Mouse (Mus musculus) layer of hippocampus, adult 9-11 months (tissue): ENCODE measurements around the gene Fdxacb1.

ENCODE experiments used
- DNase-seq: peaks from one replicate; pipeline ENCODE4 v3.0.0; 2022

Gene Fdxacb1

DNA sequence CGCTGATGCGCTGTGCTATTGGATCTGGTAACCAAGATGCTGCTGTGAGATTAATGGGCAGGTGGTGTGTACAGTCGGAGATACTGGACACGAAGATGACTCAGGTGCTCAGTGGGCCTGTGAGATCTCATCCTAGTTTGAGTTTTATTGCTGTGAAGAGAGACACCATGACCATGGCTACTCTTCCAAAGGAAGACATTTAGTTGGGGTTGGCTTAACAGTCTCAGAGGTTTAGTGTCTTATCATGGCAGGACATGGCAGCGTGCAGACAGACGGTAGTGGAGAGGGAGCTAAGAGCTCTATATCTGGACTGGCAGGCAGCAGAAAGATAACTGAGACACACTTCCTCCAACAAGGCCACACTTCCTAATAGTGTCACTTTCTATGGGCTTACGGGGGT, 43.2 kb downstream of the Fdxacb1 start:
- DNase-seq = no peak

DNA sequence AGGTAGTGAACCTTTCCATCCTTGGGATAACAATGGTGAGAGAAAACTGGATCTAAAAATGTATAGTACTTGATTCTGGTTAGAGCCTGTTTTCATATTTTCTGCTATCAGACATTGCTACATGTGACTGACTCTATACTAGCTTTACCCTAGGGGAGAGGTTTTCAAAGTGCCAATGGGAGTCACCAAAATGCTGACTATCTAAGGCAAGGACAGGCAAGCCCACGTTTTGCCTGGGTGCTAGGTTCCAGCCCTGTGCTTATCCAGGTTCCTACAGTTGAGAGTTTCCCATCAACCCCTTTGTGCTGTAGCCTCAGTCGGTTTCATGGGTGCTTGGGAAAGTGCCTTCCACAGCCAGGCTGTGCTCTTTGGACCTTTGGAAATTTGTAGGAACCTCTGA, 43.7 kb downstream of the Fdxacb1 start:
- DNase-seq = no peak

DNA sequence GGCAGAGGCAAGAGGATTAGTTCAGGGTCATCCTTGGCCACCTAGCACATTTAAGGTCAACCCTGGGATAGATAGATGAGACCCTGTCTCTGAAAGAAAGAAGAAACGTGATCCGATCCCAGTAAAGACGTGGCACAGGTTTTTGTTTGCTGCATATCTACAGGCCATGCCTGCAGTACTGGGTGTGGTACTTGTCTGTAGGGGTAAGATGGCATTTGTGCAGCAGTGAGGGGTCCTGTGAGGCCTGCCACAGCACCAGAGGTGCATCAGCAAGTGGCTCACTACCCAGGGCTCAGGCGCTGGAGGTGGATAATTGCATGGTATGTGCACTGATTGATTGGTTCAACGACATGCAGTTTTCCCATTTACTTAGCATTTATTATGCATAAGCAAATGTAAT, 45.8 kb downstream of the Fdxacb1 start:
- DNase-seq = no peak

DNA sequence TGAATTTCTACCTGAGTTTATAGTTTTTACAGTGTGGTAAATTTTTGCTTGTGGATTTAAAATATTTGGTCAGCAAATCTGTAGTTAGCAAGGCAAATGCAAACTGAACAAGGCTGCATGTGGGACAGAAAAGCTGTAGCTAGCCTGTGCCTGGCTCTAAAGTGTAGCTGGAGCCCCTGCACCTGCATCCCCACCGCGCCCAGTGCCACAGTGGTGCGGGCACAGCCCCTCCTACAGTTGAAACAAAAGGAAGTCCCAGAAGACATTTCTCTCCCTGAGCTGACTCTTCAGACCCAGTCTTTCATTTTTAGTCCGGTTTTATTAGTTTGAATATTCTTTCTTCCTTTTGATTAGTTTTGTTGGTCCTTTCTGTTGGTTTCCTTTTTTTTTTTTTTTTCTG, 47.6 kb downstream of the Fdxacb1 start:
- no peak for DNase-seq

DNA sequence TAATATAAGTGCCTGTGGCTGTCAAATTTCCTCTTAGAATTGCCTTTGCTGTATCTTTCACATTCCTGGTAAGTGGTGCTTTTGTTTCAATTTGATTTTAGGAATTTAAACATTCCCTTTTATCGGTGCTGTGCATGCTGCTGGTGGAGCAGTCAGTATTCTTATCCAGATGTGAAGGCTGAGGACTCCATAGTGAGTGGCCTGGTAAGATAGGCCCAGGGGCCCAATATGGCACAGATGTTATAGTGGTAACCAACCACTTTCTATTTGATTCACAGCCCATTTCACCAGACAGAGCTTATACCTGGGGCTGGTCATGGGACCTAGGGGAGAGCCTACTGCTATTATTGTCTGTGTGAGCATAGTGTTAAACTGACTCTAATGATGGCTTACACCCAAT, 48.5 kb downstream of the Fdxacb1 start:
- DNase-seq = no peak

DNA sequence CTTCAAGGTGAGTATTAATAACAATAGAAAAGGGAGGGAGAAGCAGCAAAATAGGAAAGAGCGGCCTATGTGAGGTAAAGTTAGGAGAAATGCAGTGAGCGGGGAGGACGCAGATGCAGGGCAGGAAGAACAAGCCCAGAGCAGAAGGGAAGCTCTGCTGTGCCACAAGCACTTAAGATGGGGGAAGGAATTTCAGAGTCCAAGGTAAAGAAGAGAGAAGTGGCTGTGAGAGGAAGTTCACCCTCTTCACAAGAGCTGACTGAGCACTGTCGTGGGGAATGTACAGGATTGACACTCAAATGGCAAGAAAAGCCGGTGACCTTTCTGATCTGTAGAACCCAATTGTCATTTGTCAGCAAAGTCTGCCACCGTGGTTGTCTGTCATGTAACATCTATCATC, 50.0 kb downstream of the Fdxacb1 start:
- DNase-seq = no peak

DNA sequence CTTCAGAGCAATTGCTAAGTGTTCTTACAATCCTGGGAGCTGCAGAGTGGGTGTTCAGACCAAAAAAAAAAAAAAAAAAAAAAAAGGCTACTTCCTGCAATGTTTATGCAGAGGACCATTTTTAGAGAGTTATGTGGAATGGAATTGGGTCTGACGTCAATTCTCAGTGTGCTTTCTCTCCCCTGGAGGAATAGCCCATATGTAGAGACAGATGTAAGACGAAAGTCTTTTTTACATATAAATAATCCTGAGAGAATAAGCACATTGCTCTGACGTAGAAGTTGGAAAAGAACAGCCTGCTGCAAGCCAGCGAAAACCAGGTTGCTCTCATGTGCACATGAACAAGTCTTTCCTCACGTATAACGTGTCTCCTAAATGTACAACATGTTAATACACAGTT, 51.7 kb downstream of the Fdxacb1 start:
- peak; percentile 47 for DNase-seq

DNA sequence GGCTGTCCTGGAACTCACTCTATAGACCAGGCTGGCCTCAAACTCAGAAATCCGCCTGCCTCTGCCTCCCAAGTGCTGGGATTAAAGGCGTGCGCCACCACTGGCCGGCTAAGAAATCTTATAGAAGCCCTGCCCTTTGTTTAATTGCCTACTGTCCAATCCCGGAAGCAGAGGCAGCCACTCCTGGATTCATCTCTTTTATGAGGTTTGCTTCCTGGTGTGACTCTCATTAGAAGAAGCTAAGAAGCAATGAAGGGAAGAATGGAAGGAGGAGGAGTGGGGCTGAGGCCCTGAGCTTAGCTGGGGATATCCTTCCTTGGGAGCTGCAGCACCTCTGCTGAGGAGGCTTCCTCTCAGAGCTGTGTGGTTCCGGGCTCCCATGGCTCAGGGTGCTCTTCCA, 53.6 kb downstream of the Fdxacb1 start:
- no peak for DNase-seq

DNA sequence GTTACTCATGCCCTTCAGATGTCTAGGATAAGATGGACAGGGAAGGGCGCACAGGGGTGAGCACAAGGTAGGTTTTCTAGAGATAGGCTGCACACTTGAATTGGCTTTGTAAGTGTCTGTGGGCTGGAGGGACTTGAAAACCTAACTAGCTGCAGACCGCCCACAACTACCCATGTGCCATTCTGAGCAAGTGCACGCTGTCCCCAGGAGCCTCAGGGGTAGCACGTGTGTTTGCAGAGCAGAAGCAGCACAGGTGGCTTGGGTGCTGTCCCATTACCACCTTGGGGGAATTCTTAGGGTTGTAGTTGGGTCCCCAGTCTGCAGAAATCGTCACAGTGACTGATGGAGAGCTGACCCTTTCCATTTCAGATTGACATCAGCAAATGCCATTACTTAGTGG, 54.2 kb downstream of the Fdxacb1 start:
- no peak for DNase-seq
